Mouse (Mus musculus): ENCODE data around the gene Faf1.

DNA sequence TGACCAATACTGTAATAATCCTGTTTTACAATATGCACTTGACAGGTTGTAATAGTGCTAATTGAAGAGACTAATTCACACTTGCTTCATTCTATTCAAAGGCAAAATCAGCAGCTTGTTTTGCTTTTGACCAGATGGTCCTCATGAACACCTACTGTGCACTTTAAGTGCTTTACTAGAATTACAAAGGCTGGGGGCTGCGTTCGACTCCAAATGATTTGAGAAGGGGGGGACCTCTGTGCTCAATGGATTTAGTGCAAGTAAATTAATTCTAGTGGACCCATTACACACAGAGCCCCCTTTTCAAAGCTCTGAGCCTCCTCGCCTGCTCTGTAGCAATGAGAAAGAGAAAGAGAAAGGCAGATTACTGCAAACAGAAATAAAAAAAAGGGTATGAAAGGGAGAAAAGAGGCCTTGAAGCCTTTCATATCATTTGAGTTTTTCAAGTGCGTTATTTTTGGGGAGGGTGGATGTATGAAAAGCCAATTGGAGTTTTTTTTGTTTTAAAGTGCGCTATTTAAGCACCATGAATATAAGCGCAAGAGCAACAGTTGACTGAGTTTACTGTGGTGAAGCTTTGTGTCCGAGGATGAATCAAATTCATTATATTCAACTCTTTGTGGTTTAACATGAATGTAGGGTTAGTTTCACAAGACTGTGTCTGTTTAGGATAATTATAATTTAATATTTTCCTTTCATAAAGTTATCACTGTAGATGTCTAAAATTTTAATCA is 86.5 kb downstream of the Faf1 start:
- TF ChIP-seq CTCF (IDR thresholded peaks at IDR 0.05) (no peak), EP300 (IDR thresholded peaks at IDR 0.05) (no peak)

All from lung, postnatal 0 days (tissue).